Mouse (Mus musculus) olfactory bulb, adult 2 months (tissue): ENCODE measurements around the gene Gas7.

Experiments
- CTCF ChIP-seq: fragments of 200-500 bp; IDR thresholded peaks from 2 replicates; pipeline ENCODE4 v1.5.1; 2012; ENCODE audit warnings: low read depth, mild to moderate bottlenecking, low read length, moderate library complexity; ENCODE audit not compliant: insufficient read depth
- POLR2A ChIP-seq: fragments of 200-500 bp; IDR thresholded peaks from 2 replicates; pipeline ENCODE4 v1.6.1; 2012; ENCODE audit warnings: mild to moderate bottlenecking, low read depth, low read length, moderate library complexity; ENCODE audit not compliant: insufficient read depth

GRCm38 (mm10) chr11:67627179-67627578 is 171.9 kb downstream of the Gas7 start:
- no peak for TF ChIP-seq POLR2A
- no peak for TF ChIP-seq CTCF
